Mouse (Mus musculus) right cerebral cortex, postnatal 25 days (tissue): ENCODE results near the gene Plekha8.

Source experiments
- DNase-seq: peaks from one replicate; pipeline ENCODE4 v3.0.0; 2022

Gene Plekha8

GRCm38 (mm10) chr6:54657861-54658260, 63.0 kb downstream of the Plekha8 start:
- DNase-seq = no peak

GRCm38 (mm10) chr6:54669868-54670267, 75.0 kb downstream of the Plekha8 start:
- no peak for DNase-seq

DNA sequence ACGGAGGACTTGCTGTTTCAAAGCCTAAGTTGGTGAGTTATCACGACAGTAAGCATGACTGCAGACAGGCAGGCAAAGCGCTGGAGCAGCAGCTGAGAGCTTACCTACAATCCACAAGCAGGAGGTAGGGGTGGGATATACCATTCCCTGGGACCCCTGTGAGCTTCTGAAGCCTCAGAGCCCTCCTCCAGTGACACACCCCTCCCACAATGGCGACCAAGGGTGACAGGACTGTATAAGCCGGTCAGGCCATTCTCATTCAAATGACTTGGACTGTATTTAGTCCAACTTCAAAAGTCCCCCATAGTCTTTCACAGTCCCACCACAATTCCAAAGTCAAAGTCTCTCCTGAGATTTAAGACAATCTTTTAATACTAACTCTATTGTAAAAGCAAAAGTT, 78.0 kb downstream of the Plekha8 start:
- no peak for DNase-seq

- no peak for DNase-seq
Measured at GRCm38 (mm10) chr6:54679686-54680085, 84.8 kb downstream of the Plekha8 start.

DNA sequence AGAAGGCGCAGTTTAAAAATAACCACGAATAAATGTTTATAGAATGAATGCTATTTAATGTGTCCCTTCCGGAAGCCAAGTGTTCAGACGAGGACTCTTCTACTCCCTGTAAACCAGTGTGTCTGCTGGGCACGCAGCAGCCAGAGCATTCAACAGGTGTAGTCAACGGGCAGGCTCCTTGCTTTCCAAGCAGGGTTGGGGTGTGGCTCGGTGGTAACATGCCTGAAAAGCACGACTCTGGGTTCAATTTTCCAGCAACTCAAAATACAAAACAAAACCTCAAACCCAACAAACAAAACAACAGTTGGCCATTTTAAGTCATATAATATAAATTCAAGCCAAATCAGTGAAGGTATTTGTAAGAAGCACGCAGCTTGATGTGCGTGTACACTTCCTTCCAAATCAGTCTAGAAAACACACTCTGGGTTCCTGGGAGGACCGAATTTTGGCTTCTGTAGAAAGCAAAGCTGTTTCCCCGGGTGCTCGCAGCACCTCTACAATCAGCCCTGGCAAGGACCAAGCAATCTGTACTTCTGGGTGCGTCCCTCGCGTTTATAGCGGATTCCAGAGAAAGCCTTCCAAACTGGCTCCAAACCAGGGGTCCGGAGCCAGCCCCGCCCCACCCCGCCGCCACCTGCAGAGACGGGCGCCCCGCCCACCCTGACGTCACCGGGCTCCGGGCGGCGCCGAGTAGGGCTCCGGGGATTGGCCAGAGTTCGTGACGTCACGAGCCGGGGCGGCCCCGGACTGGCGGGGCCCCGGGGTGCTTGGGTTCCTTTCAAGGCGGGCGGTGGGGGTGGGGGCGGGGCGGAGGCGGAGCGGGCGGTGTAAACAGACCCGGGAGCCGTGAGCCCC, 86.2 kb downstream of the Plekha8 start, which contains the start of gene Mturn:
Gene Mturn (plus strand): TSS at position 734 of the 855 bp plus-strand sequence.
- DNase-seq = peak; percentile 99

DNA sequence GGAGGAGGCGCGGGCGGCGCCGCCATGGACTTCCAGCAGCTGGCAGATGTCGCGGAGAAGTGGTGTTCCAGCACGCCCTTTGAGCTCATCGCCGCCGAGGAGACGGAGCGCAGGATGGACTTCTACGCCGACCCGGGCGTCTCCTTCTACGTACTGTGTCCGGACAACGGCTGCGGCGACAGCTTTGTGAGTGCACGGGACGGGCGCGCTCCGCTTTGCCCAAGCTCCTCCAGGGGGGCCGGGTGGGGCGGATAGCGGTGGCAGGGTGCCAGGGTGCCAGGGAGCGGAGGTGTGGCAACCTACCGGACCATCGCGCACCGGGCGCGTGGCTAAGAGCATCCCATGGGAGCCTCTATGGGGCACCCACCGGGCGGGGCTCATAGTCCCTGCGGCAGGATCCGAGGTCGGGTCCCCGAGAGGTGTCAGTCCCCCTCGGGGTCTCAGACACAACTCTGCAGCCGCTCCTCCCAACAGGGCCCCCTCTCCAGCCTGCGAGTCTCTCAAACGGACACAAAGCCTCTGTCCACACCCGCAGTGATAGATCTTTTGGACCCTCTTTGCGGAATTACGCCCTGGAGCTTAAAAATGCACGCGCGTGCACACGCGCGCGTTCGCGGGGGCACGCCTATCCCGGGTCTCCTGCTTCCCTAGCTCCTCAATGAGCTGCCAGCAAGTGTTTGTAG, 87.0 kb downstream of the Plekha8 start:
- DNase-seq = peak; percentile 46

DNA sequence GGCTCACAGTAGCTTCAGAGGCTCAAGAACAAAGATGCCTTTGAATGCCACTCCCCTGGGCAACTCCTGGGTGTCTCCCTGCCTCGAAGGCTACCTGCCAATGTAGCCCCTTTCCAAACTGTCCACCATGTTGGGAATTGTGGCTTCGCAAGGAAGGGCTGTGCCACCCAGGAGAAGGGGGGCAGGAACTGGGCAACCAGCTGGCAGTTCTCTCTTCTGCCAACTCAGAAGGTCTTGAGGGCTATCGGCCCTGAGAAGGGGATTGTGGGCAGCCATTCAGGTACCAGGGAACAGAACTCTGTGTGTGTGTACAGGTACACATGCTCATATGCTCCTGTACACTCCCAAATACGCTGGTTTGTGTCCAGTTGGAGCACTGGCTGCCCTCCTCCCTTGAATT, 89.2 kb downstream of the Plekha8 start:
- DNase-seq = no peak

GRCm38 (mm10) chr6:54685103-54685502, 90.2 kb downstream of the Plekha8 start:
- DNase-seq = no peak

- DNase-seq = no peak
Measured at GRCm38 (mm10) chr6:54685716-54686395, 90.9 kb downstream of the Plekha8 start.

GRCm38 (mm10) chr6:54686946-54687737, 92.2 kb downstream of the Plekha8 start:
- DNase-seq = no peak

DNA sequence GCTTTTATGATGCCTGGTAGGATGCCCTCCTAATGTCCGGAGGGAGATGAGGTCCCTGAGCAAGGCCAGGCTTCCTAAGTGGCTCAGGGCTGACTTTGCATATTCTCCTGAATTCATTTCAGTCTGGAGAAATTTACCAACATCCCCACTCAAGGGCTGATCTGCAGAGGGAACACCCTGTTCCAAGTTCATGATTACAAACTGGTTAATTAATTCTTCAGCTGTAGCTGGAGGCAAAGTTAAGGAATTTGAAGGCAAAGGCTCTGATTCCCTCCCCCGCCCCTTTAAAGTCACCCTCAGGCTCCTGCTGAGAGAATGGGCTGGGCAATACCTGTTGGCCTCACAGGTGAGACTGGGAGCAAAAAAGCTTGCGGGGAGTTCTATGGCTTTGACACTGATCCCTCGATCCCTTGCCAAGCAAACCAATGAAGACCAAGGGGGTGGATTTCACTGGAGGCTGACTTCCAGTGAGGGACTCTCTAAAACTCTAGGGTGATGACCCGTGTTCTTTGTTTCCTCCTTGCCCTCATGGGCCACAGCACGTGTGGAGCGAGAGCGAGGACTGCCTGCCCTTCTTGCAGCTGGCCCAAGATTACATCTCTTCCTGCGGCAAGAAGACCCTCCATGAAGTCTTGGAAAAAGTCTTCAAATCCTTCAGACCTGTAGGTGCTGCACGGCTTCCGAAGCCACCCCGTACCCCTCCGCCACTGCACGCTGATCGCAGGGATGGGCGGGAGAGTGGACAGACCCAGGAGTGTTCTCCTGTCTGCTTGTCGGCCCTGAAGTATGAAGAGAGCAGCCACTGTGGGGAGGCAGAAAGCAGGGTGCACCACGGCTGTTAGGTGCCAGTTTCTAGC, 93.8 kb downstream of the Plekha8 start:
- DNase-seq = no peak

GRCm38 (mm10) chr6:54689686-54690085, 94.8 kb downstream of the Plekha8 start:
- DNase-seq = no peak

- no peak for DNase-seq
Measured at GRCm38 (mm10) chr6:54690838-54691237, 95.9 kb downstream of the Plekha8 start.

DNA sequence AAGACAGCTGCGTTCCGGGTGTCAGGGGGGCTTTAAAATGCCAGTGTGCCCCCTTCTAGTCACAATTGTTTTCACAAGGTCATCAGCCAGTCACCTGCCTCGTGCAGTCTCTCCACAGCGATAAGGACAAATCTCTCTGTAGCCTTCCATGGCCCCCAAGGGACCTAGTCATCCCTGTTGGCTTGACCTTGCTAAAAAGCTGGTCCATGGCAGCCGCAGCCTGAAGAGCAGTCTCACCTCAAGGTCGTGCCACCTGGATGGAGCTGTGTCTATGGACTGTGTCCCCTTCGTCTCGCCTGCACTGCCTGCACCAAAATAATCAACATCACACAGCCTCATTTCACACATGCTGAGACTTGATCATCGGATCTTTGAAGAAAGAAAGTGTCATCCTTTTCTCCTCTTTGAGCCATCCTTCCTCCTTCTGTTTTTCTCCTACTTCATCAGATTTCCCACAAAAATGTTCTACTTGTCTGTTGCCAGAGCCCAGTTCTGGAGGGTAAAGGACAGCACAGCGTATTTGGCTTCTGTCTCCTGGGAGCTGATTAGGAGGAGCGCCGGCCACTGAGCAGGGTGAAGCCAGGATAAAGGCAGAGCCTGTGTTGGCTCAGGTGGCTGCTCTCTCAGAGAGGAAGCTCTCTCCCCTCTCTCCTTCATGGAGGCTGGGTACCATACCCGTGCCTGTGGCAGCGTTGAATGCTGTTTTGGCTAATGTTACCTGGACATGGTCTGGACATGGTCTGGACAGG, 96.6 kb downstream of the Plekha8 start:
- DNase-seq = no peak

GRCm38 (mm10) chr6:54692201-54692600, 97.3 kb downstream of the Plekha8 start:
- no peak for DNase-seq

- DNase-seq = no peak
Measured at GRCm38 (mm10) chr6:54693286-54693685, 98.4 kb downstream of the Plekha8 start.
